Mouse (Mus musculus) lung, postnatal 36 days (tissue): ENCODE results near the gene Bpifb1.
"Not testable (repeated sequence)": the region's sequence is repeated elsewhere in the genome, so short reads cannot be mapped to it uniquely, and the experiment has no call there.

Source experiments
- DNase-seq: peaks from one replicate; pipeline ENCODE4 v3.0.0; 2022; ENCODE audit warnings: mixed read lengths

Gene Bpifb1

GRCm38 (mm10) chr2:154211881-154212280, 21.3 kb downstream of the Bpifb1 start:
- DNase-seq, result no peak

- peak; percentile 81 for DNase-seq
Measured at GRCm38 (mm10) chr2:154215191-154215590, 24.6 kb downstream of the Bpifb1 start.

- no peak for DNase-seq
Measured at GRCm38 (mm10) chr2:154219950-154220349, 29.3 kb downstream of the Bpifb1 start.

GRCm38 (mm10) chr2:154223265-154223916, 32.8 kb downstream of the Bpifb1 start, which contains the start of gene Bpifb5:
Bpifb5 (plus strand) TSS chr2:154223742.
- DNase-seq, result peak; percentile 75

- no peak for DNase-seq
Measured at GRCm38 (mm10) chr2:154223917-154224273, 33.3 kb downstream of the Bpifb1 start.

GRCm38 (mm10) chr2:154226991-154227390, 36.4 kb downstream of the Bpifb1 start:
- DNase-seq, result no peak

GRCm38 (mm10) chr2:154227830-154228229, 37.2 kb downstream of the Bpifb1 start:
- DNase-seq, result no peak

GRCm38 (mm10) chr2:154233426-154233825, 42.8 kb downstream of the Bpifb1 start:
- no peak for DNase-seq

- peak; percentile 63 for DNase-seq
Measured at GRCm38 (mm10) chr2:154240771-154241170, 50.2 kb downstream of the Bpifb1 start.

- DNase-seq, result not testable (repeated sequence)
Measured at GRCm38 (mm10) chr2:154242726-154243125, 52.1 kb downstream of the Bpifb1 start.

GRCm38 (mm10) chr2:154243356-154244036, 52.9 kb downstream of the Bpifb1 start:
- no peak for DNase-seq

GRCm38 (mm10) chr2:154245322-154245721, 54.7 kb downstream of the Bpifb1 start:
- no peak for DNase-seq

- not testable (repeated sequence) for DNase-seq
Measured at GRCm38 (mm10) chr2:154255254-154255653, 64.6 kb downstream of the Bpifb1 start.

- DNase-seq, result no peak
Measured at GRCm38 (mm10) chr2:154255770-154256169, 65.2 kb downstream of the Bpifb1 start.

GRCm38 (mm10) chr2:154257554-154257953, 66.9 kb downstream of the Bpifb1 start, which contains the start of gene Bpifb9a:
Bpifb9a (plus strand) TSS chr2:154257854.
- not testable (repeated sequence) for DNase-seq

- not testable (repeated sequence) for DNase-seq
Measured at GRCm38 (mm10) chr2:154264397-154264796, 73.8 kb downstream of the Bpifb1 start.
